In the genomic region with DNA sequence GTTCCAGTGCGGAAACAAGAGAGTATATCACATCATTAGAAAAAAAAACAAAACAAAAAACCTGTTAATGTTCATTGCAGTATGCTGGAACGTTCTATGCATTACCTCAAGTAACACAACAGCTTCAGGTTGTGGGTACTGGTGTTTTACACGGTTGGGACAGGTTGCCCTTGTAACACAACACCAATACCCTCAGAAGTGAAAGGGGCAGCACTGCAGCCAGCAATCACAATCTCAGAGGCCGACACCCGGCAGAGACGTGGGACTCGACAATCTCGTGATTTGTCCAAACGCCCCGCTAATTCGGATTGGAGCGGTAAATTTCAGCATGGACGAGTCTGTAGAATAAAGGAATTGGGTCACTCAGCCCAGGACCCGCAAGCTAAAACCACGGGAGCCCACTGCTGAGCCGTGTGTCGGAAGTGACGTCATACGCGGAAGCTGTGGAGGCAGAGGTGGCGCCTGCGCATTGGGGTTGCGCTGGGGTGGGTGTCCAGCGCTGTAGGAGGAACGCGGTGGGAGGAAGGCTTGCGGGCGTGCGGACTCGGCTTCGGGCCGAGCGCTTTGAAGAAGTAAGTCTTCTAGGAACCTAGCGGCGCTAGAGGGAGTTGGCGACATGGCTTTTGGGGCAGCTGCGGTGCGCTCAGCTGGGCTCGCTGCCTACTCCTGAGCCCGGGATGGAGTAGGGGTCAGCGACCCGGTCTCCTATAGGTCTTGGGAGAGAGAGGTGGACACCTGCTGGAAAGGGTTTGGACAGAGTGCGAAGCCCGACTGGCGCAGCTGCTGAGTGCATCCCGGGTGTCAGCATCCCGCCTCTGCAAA, we compare ENCODE assay signal across 8 mouse cellular contexts. TPM values are rescaled to one million over a fixed set of nuclear protein-coding genes. Genes with fewer than 3 reads are reported as not detected.
DNase-seq lines count a peak whose midpoint lies in the region; ATAC-seq lines count a peak whose summit lies in the region.

A gene (plus strand): TSS at position 472 of the 822 bp plus-strand sequence.

- DNase-seq in CD4-positive helper T cell, adult 2 months (ENCODE audit: low read depth, low spot score): peak; percentile 94
- DNase-seq in brain, embryonic 18.5 days (ENCODE audit: low read depth, low spot score): peak; percentile 84
- peak; percentile 96 for DNase-seq in kidney, postnatal 14 days
- DNase-seq in liver, embryonic 13.5 days: peak; percentile 89
- DNase-seq in neural tube, embryonic 10.5 days (ENCODE audit: extremely low spot score, low spot score): peak; percentile 97

- peak within 1 kb of the TSS; percentile 85 to 91 for H3K27ac ChIP-seq in heart, embryonic 14.5 days (replicated peaks in 1 of 2; ENCODE audit: control insufficient read depth in 1 of 2, insufficient read depth in 1 of 2, low read depth in 2 of 2, low read length in 2 of 2)
- H3K27ac ChIP-seq in liver, embryonic 13.5 days: peak within 1 kb of the TSS; percentile 96
- peak within 1 kb of the TSS; percentile 68 for H3K27ac ChIP-seq in stomach, embryonic 16.5 days (ENCODE audit: low read length)

- H3K36me3 ChIP-seq in heart, embryonic 14.5 days (ENCODE audit: control insufficient read depth, insufficient read depth, low read length): peaks cover under 1% of the 10 kb centered on the region; the same call in 1 of the 2 replicates
- peaks cover 9% of the 10 kb centered on the region for H3K36me3 ChIP-seq in liver, embryonic 13.5 days
- no peaks in the 10 kb centered on the region for H3K36me3 ChIP-seq in stomach, embryonic 16.5 days (ENCODE audit: control insufficient read depth, insufficient read depth, low read length)

- H3K4me3 ChIP-seq in heart, embryonic 14.5 days (ENCODE audit: control insufficient read depth in 1 of 2, insufficient read depth in 1 of 2, low read depth in 1 of 2, low read length in 2 of 2): peak within 1 kb of the TSS; percentile 67 to 85
- peak within 1 kb of the TSS; percentile 95 for H3K4me3 ChIP-seq in liver, embryonic 13.5 days (replicated peaks)
- peak within 1 kb of the TSS; percentile 72 for H3K4me3 ChIP-seq in stomach, embryonic 16.5 days (replicated peaks; ENCODE audit: low read length)

- WGBS in heart, embryonic 14.5 days: 2% methylated on average over 47 of the region's 47 CpGs
- WGBS in liver, embryonic 13.5 days (ENCODE audit: insufficient replicate concordance): 2% methylated on average over 47 of the region's 47 CpGs
- 1% methylated on average over 47 of the region's 47 CpGs for WGBS in stomach, embryonic 16.5 days

- H3K4me1 ChIP-seq in heart, embryonic 14.5 days (ENCODE audit: control insufficient read depth in 2 of 2, insufficient read depth in 2 of 2, low read length in 2 of 2): peaks cover 0 to 3% of the 10 kb centered on the region in 2 experiments; a peak in 2 of 4 replicates
- peaks cover 47% of the 10 kb centered on the region for H3K4me1 ChIP-seq in liver, embryonic 13.5 days (replicated peaks)
- 0 out of 2 replicates have a peak, but pooled peaks cover 3% of the 10 kb centered on the region for H3K4me1 ChIP-seq in stomach, embryonic 16.5 days (ENCODE audit: control insufficient read depth, insufficient read depth, low read length)

- ATAC-seq in erythroid progenitor cell, adult 5-6 weeks (replicated peaks; ENCODE audit: low FRiP score, poor library complexity, severe bottlenecking): peak; percentile 96
- peak; percentile 97 for ATAC-seq in heart, embryonic 14.5 days (ENCODE audit: insufficient number of reproducible peaks, insufficient read depth, low FRiP score, low read depth)
- peak; percentile 86 for ATAC-seq in liver, embryonic 13.5 days (ENCODE audit: low read depth)
- peak; percentile 99 for ATAC-seq in stomach, embryonic 16.5 days (ENCODE audit: insufficient read depth, low FRiP score)

- 0 out of 2 replicates have a peak, but pooled peaks cover 1% of the 10 kb centered on the region for H3K9me3 ChIP-seq in heart, embryonic 14.5 days (ENCODE audit: control insufficient read depth, low read length)
- H3K9me3 ChIP-seq in liver, embryonic 13.5 days (replicated peaks): no peaks in the 10 kb centered on the region
- no peaks in the 10 kb centered on the region for H3K9me3 ChIP-seq in stomach, embryonic 16.5 days (replicated peaks; ENCODE audit: control insufficient read depth, low read length)

- H3K4me2 ChIP-seq in heart, embryonic 14.5 days (ENCODE audit: low read length): peak within 1 kb of the TSS; percentile 90
- H3K4me2 ChIP-seq in liver, embryonic 13.5 days: peak within 1 kb of the TSS; percentile 82
- H3K4me2 ChIP-seq in stomach, embryonic 16.5 days (ENCODE audit: low read depth, low read length): peak within 1 kb of the TSS; percentile 88

- H3K9ac ChIP-seq in heart, embryonic 14.5 days (ENCODE audit: low read length): peak within 1 kb of the TSS; percentile 88
- H3K9ac ChIP-seq in liver, embryonic 13.5 days: peak within 1 kb of the TSS; percentile 97
- H3K9ac ChIP-seq in stomach, embryonic 16.5 days (ENCODE audit: low read length): peak within 1 kb of the TSS; percentile 79

- no peaks in the 10 kb centered on the region for H3K27me3 ChIP-seq in heart, embryonic 14.5 days (ENCODE audit: control insufficient read depth, insufficient read depth, low read length)
- H3K27me3 ChIP-seq in liver, embryonic 13.5 days: no peaks in the 10 kb centered on the region
- H3K27me3 ChIP-seq in stomach, embryonic 16.5 days (ENCODE audit: control insufficient read depth, insufficient read depth, low read length): no peaks in the 10 kb centered on the region

RNA-seq across cellular contexts. Expression of the gene that starts here (rescaled TPM):
- not detected in 2 replicates for total RNA-seq in erythroid progenitor cell, adult 5-6 weeks (2015; ENCODE audit: low replicate concordance)
- total RNA-seq in erythroid progenitor cell, adult 5-6 weeks (2017; ENCODE audit: low replicate concordance): 0.39 and 0.53 TPM in 2 replicates
- 0.80 and 0.92 TPM in 2 replicates for polyA plus RNA-seq in heart, embryonic 14.5 days (2014; fragmentation: Nextera tagmentation; extraction: Ambion mirVana)
- 0.35 TPM in 2 replicates for polyA plus RNA-seq in liver, embryonic 13.5 days (2015; fragmentation: Nextera tagmentation; extraction: Ambion mirVana)
- 1.2 and 1.3 TPM in 2 replicates for polyA plus RNA-seq in stomach, embryonic 16.5 days (2015; fragmentation: Nextera tagmentation; extraction: Ambion mirVana)

Comparison
In these comparisons a context has a peak if more than half of its experiments do, and no peak if none do; other contexts are left out.
1. Peak in every context shown above with its lines: DNase-seq, ATAC-seq, H3K4me3 ChIP-seq and H3K27ac ChIP-seq.
2. Peak in ATAC-seq in erythroid progenitor cell, adult 5-6 weeks; RNA of the gene not detected or under 1 TPM.
3. Peak in ATAC-seq, H3K4me3 ChIP-seq, H3K27ac ChIP-seq, H3K9ac ChIP-seq and H3K4me2 ChIP-seq in heart, embryonic 14.5 days; RNA of the gene not detected or under 1 TPM.
4. Peak in DNase-seq, ATAC-seq, H3K4me3 ChIP-seq, H3K27ac ChIP-seq, H3K9ac ChIP-seq and H3K4me2 ChIP-seq in liver, embryonic 13.5 days; RNA of the gene not detected or under 1 TPM.